Mouse (Mus musculus): ENCODE data around the gene Gucd1. TPM values are rescaled to one million over a fixed set of nuclear protein-coding genes. Genes with fewer than 3 reads are reported as not detected.

Gucd1 gene
- polyA plus RNA-seq, 1 experiment from 2014 or later = 80.9 TPM

DNA sequence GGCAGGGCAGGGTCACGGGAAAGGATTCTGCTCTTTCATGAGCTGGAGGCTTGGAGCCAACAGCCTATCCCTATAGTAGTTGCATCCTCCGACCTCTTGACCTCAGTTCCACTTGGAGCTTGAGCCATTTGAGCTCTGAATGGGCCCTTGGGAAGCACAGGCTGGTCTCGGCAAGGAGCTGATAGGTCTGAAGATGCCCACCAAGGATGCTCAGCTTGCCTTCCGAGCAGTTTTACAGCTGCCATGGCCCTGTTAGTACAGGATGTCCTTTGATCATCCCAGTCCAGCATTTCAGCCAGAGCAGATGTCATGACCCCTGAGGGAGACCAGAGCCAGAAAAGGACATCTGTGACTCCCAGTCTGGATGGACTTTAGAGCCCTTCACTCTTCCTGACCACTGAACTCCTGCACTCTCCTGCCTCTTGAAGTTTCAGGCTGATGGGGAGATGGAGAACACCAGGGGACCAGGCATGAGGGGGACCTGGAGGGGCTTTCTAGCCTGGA is 189.5 kb downstream of the Gucd1 start:
- Histone ChIP-seq H3K9ac (ENCODE audit: low read depth, low read length) (no peak overlapping the region), H3K27ac (ENCODE audit: low read depth, low read length) (no peak overlapping the region), H3K36me3 (ENCODE audit: control insufficient read depth, insufficient read depth) (no peaks in the 10 kb centered on the region; the same call in 1 of the 2 replicates), H3K4me3 (ENCODE audit: low read depth, low read length) (no peak overlapping the region), H3K4me1 (replicated peaks; ENCODE audit: control insufficient read depth, insufficient read depth, low read length) (no peaks in the 10 kb centered on the region), H3K4me2 (replicated peaks; ENCODE audit: low read depth) (no peak overlapping the region), H3K9me3 (ENCODE audit: control insufficient read depth) (no peaks in the 10 kb centered on the region), H3K27me3 (replicated peaks; ENCODE audit: control insufficient read depth, insufficient read depth, low read length) (no peaks in the 10 kb centered on the region)
- 55% methylated on average over 4 of the region's 4 CpGs for WGBS
- TF ChIP-seq CTCF (IDR thresholded peaks at IDR 0.05; ENCODE audit: low read depth) = no peak
- no peak for ATAC-seq

DNA sequence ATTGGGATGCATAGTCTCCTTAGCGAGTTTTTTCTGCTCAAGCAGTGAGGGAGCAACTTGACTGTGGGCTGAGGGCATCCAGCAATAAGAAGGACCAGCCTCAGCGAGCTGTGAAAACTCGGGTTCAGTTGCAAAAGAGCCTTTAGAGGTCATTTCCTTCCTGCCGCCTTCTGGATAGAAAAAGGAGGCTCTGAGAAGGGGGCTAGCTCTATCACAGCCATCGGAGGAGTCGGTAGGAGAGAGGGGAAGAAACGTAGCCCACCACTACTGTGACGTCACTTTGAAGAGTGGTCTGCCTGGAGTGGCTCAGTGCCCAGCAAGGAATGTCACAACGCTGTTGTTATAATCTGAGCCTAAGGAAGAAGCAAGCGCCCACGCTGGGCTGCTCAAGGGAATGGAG is 190.7 kb downstream of the Gucd1 start:
- no peaks in the 10 kb centered on the region for H3K4me1 ChIP-seq (replicated peaks; ENCODE audit: control insufficient read depth, insufficient read depth, low read length)
- TF ChIP-seq CTCF (IDR thresholded peaks at IDR 0.05; ENCODE audit: low read depth) = no peak
- no peak overlapping the region for H3K4me3 ChIP-seq (ENCODE audit: low read depth, low read length)
- H3K27me3 ChIP-seq (replicated peaks; ENCODE audit: control insufficient read depth, insufficient read depth, low read length) = no peaks in the 10 kb centered on the region
- ATAC-seq = no peak
- H3K4me2 ChIP-seq (replicated peaks; ENCODE audit: low read depth) = no peak overlapping the region
- H3K27ac ChIP-seq (ENCODE audit: low read depth, low read length) = no peak overlapping the region
- 79% methylated on average over 11 of the region's 11 CpGs for WGBS
- no peak overlapping the region for H3K9ac ChIP-seq (ENCODE audit: low read depth, low read length)
- H3K36me3 ChIP-seq (ENCODE audit: control insufficient read depth, insufficient read depth) = no peaks in the 10 kb centered on the region; the same call in 1 of the 2 replicates
- H3K9me3 ChIP-seq (ENCODE audit: control insufficient read depth) = no peaks in the 10 kb centered on the region

DNA sequence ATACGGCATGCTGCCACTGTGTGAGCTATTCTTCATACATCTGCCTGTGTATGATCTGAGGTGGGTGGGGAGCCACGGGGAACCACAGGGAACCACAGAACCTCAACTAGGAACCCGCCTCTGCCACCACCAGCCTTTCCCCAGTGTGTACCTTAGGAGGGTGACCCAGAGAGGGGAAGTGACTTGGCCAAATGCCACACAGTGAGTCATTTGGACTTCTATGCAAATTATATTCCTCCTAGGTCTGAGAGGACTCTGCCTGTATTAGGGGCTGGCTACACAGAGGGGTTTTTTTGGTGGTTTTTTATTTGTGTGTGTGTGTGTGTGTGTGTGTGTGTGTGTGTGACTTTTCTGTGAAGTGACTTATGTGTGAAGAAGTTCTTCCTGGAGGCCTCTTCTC is 191.2 kb downstream of the Gucd1 start:
- no peak for ATAC-seq
- H3K4me3 ChIP-seq (ENCODE audit: low read depth, low read length) = no peak overlapping the region
- WGBS = 55% methylated on average over 3 of the region's 3 CpGs

DNA sequence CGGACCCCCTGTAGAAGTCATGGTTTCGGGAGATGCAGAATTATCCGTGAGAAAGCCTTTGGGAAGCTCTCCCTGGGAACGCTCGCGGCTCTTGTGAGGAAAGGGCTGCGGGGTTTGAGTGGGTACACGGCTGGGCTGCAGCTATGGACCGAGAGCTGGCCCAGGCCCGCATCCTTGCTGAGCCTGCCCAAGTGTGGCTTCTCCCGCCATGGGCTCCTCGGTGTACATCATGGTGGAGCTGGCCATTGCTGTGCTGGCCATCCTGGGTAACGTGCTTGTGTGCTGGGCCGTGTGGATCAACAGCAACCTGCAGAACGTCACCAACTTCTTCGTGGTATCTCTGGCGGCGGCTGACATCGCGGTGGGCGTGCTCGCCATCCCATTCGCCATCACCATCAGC is 192.0 kb downstream of the Gucd1 start:
- H3K36me3 ChIP-seq (ENCODE audit: control insufficient read depth, insufficient read depth) = no peaks in the 10 kb centered on the region; the same call in 1 of the 2 replicates
- 96% methylated on average over 23 of the region's 23 CpGs for WGBS
- no peaks in the 10 kb centered on the region for H3K27me3 ChIP-seq (replicated peaks; ENCODE audit: control insufficient read depth, insufficient read depth, low read length)
- no peak overlapping the region for H3K4me3 ChIP-seq (ENCODE audit: low read depth, low read length)
- no peak overlapping the region for H3K4me2 ChIP-seq (replicated peaks; ENCODE audit: low read depth)
- H3K9ac ChIP-seq (ENCODE audit: low read depth, low read length) = no peak overlapping the region
- no peaks in the 10 kb centered on the region for H3K9me3 ChIP-seq (ENCODE audit: control insufficient read depth)
- H3K4me1 ChIP-seq (replicated peaks; ENCODE audit: control insufficient read depth, insufficient read depth, low read length) = no peaks in the 10 kb centered on the region
- no peak overlapping the region for H3K27ac ChIP-seq (ENCODE audit: low read depth, low read length)
- TF ChIP-seq CTCF (IDR thresholded peaks at IDR 0.05; ENCODE audit: low read depth) = no peak
- no peak for ATAC-seq

More for the DNA sequence above, 191.2 kb downstream of the Gucd1 start:
- no peaks in the 10 kb centered on the region for H3K9me3 ChIP-seq (ENCODE audit: control insufficient read depth)
- H3K9ac ChIP-seq (ENCODE audit: low read depth, low read length) = no peak overlapping the region
- no peak overlapping the region for H3K27ac ChIP-seq (ENCODE audit: low read depth, low read length)
- no peak for TF ChIP-seq CTCF (IDR thresholded peaks at IDR 0.05; ENCODE audit: low read depth)
- H3K4me2 ChIP-seq (replicated peaks; ENCODE audit: low read depth) = no peak overlapping the region
- H3K27me3 ChIP-seq (replicated peaks; ENCODE audit: control insufficient read depth, insufficient read depth, low read length) = no peaks in the 10 kb centered on the region
- H3K36me3 ChIP-seq (ENCODE audit: control insufficient read depth, insufficient read depth) = no peaks in the 10 kb centered on the region; the same call in 1 of the 2 replicates
- H3K4me1 ChIP-seq (replicated peaks; ENCODE audit: control insufficient read depth, insufficient read depth, low read length) = no peaks in the 10 kb centered on the region

DNA sequence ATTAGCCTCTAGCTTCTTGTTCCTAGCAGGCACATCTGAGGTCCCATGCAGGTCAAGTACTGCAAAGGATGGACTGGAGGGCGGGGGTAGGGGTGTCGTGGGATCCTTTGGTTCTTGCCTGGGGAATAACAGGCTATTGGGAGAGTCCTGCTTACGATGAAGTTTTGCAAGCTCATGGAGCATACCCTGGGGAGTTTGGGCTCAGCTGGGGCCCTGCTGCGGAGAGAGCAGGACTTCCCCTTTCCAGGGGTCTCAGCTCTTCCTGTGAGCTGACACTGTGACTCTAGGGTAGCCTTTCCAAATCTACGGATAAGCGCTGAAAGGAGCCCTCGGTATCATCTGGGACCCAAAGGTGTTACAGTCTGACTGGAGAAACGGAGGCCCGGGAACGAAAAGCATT is 193.4 kb downstream of the Gucd1 start:
- ATAC-seq = no peak
- no peaks in the 10 kb centered on the region for H3K9me3 ChIP-seq (ENCODE audit: control insufficient read depth)
- H3K27me3 ChIP-seq (replicated peaks; ENCODE audit: control insufficient read depth, insufficient read depth, low read length) = no peaks in the 10 kb centered on the region; the same call in 1 of the 2 replicates
- no peaks in the 10 kb centered on the region for H3K4me1 ChIP-seq (replicated peaks; ENCODE audit: control insufficient read depth, insufficient read depth, low read length)
- no peak overlapping the region for H3K4me2 ChIP-seq (replicated peaks; ENCODE audit: low read depth)
- no peak overlapping the region for H3K27ac ChIP-seq (ENCODE audit: low read depth, low read length)
- TF ChIP-seq CTCF (IDR thresholded peaks at IDR 0.05; ENCODE audit: low read depth) = no peak
- no peak overlapping the region for H3K9ac ChIP-seq (ENCODE audit: low read depth, low read length)
- H3K36me3 ChIP-seq (ENCODE audit: control insufficient read depth, insufficient read depth) = no peaks in the 10 kb centered on the region; the same call in 1 of the 2 replicates
- WGBS = 74% methylated on average over 10 of the region's 10 CpGs
- no peak overlapping the region for H3K4me3 ChIP-seq (ENCODE audit: low read depth, low read length)

DNA sequence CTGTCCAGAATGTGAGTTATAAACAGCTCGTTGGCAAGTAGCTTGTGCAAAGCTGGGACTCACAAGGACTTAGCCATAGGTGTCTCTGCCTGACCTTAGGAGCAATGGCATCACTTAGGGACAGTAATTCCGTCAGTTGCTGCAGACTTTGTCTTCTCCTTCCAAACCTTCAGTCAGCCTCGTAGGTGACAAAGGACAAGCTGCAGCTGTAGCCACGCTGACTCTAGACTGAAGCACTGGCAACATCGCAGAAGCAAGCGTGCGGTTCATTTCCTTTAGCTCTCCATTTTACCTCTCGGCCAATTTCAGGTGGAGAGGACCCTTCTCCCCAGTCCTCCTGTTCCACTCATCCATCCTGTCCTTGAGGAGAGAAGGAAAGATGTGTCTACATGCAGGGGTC is 193.8 kb downstream of the Gucd1 start:
- H3K36me3 ChIP-seq (ENCODE audit: control insufficient read depth, insufficient read depth) = no peaks in the 10 kb centered on the region; the same call in 1 of the 2 replicates
- WGBS = 87% methylated on average over 8 of the region's 8 CpGs
- H3K4me2 ChIP-seq (replicated peaks; ENCODE audit: low read depth) = no peak overlapping the region
- H3K4me1 ChIP-seq (replicated peaks; ENCODE audit: control insufficient read depth, insufficient read depth, low read length) = no peaks in the 10 kb centered on the region
- no peaks in the 10 kb centered on the region for H3K9me3 ChIP-seq (ENCODE audit: control insufficient read depth)
- no peak for TF ChIP-seq CTCF (IDR thresholded peaks at IDR 0.05; ENCODE audit: low read depth)
- H3K4me3 ChIP-seq (ENCODE audit: low read depth, low read length) = no peak overlapping the region
- H3K9ac ChIP-seq (ENCODE audit: low read depth, low read length) = no peak overlapping the region
- no peak for ATAC-seq
- H3K27me3 ChIP-seq (replicated peaks; ENCODE audit: control insufficient read depth, insufficient read depth, low read length) = no peaks in the 10 kb centered on the region; the same call in 1 of the 2 replicates
- H3K27ac ChIP-seq (ENCODE audit: low read depth, low read length) = no peak overlapping the region
